Mouse (Mus musculus): ENCODE data around the gene Rpain. TPM values are rescaled to one million over a fixed set of nuclear protein-coding genes. Genes with fewer than 3 reads are reported as not detected.

The Rpain gene
- total and polyA plus RNA-seq, 2 experiments from 2014 or later = 24.7 to 54.7 TPM

- H3K36me3 ChIP-seq (ENCODE audit: insufficient read depth) = peaks cover 60% of the 10 kb centered on the region
- no peak overlapping the region for H3K27ac ChIP-seq (ENCODE audit: low read depth, low read length)
- no peaks in the 10 kb centered on the region for H3K9me3 ChIP-seq (ENCODE audit: low read length)
- H3K9ac ChIP-seq = no peak overlapping the region
- no peak for TF ChIP-seq CTCF (IDR thresholded peaks at IDR 0.05; ENCODE audit: low read depth)
- DNase-seq (no peak), ATAC-seq (no peak)
- no peaks in the 10 kb centered on the region for H3K4me1 ChIP-seq (ENCODE audit: insufficient read depth)
- no peak overlapping the region for H3K4me3 ChIP-seq (ENCODE audit: low read depth, low read length)
- no peak overlapping the region for H3K4me2 ChIP-seq (ENCODE audit: low read depth)
- WGBS = 76% methylated on average over 2 of the region's 2 CpGs
- H3K27me3 ChIP-seq (ENCODE audit: insufficient read depth, low read length) = no peaks in the 10 kb centered on the region
Measured at GRCm38 (mm10) chr11:70975193-70975592, 5.2 kb downstream of the Rpain start.

- WGBS = 90% methylated on average over 6 of the region's 6 CpGs
- no peak for DNase-seq
- peaks cover 62% of the 10 kb centered on the region for H3K36me3 ChIP-seq (ENCODE audit: insufficient read depth)
Measured at GRCm38 (mm10) chr11:70977293-70977692, 7.3 kb downstream of the Rpain start.

GRCm38 (mm10) chr11:70980232-70980631 lies 10.2 kb downstream of the Rpain start:
- H3K4me1 ChIP-seq (ENCODE audit: insufficient read depth) = peaks cover 5% of the 10 kb centered on the region; the same call in 1 of the 2 replicates

More at GRCm38 (mm10) chr11:70977293-70977692, 7.3 kb downstream of the Rpain start:
- H3K9ac ChIP-seq = no peak overlapping the region
- peaks cover 5% of the 10 kb centered on the region; the same call in 1 of the 2 replicates for H3K4me1 ChIP-seq (ENCODE audit: insufficient read depth)
- H3K27me3 ChIP-seq (ENCODE audit: insufficient read depth, low read length) = no peaks in the 10 kb centered on the region
- H3K4me2 ChIP-seq (ENCODE audit: low read depth) = no peak overlapping the region
- H3K4me3 ChIP-seq (ENCODE audit: low read depth, low read length) = no peak overlapping the region
- no peak overlapping the region for H3K27ac ChIP-seq (ENCODE audit: low read depth, low read length)
- H3K9me3 ChIP-seq (ENCODE audit: low read length) = no peaks in the 10 kb centered on the region
- ATAC-seq = no peak
- no peak for TF ChIP-seq CTCF (IDR thresholded peaks at IDR 0.05; ENCODE audit: low read depth)

GRCm38 (mm10) chr11:70980751-70981510 lies 10.9 kb downstream of the Rpain start:
- 92% methylated on average over 14 of the region's 14 CpGs for WGBS
- Histone ChIP-seq H3K27me3 (ENCODE audit: insufficient read depth, low read length) (no peaks in the 10 kb centered on the region), H3K4me1 (ENCODE audit: insufficient read depth) (peaks cover 5% of the 10 kb centered on the region; the same call in 1 of the 2 replicates), H3K9me3 (ENCODE audit: low read length) (no peaks in the 10 kb centered on the region), H3K4me3 (ENCODE audit: low read depth, low read length) (no peak overlapping the region), H3K27ac (ENCODE audit: low read depth, low read length) (no peak overlapping the region), H3K9ac (no peak overlapping the region), H3K36me3 (ENCODE audit: insufficient read depth) (peaks cover 55% of the 10 kb centered on the region), H3K4me2 (ENCODE audit: low read depth) (no peak overlapping the region)
- no peak for TF ChIP-seq CTCF (IDR thresholded peaks at IDR 0.05; ENCODE audit: low read depth)
- DNase-seq (no peak), ATAC-seq (no peak)

More at GRCm38 (mm10) chr11:70980232-70980631, 10.2 kb downstream of the Rpain start:
- no peaks in the 10 kb centered on the region for H3K9me3 ChIP-seq (ENCODE audit: low read length)
- DNase-seq = no peak
- H3K27me3 ChIP-seq (ENCODE audit: insufficient read depth, low read length) = no peaks in the 10 kb centered on the region
- no peak overlapping the region for H3K9ac ChIP-seq
- H3K4me3 ChIP-seq (ENCODE audit: low read depth, low read length) = no peak overlapping the region
- no peak for ATAC-seq
- TF ChIP-seq CTCF (IDR thresholded peaks at IDR 0.05; ENCODE audit: low read depth) = no peak
- no peak overlapping the region for H3K4me2 ChIP-seq (ENCODE audit: low read depth)
- WGBS = 84% methylated on average over 6 of the region's 6 CpGs
- H3K27ac ChIP-seq (ENCODE audit: low read depth, low read length) = no peak overlapping the region
- H3K36me3 ChIP-seq (ENCODE audit: insufficient read depth) = peaks cover 55% of the 10 kb centered on the region

- Histone ChIP-seq H3K36me3 (ENCODE audit: insufficient read depth) (peaks cover 56% of the 10 kb centered on the region), H3K27ac (ENCODE audit: low read depth, low read length) (no peak overlapping the region), H3K4me1 (ENCODE audit: insufficient read depth) (peaks cover 5% of the 10 kb centered on the region; the same call in 1 of the 2 replicates), H3K4me3 (ENCODE audit: low read depth, low read length) (peak overlapping the region; percentile 89), H3K4me2 (ENCODE audit: low read depth) (peak overlapping the region; percentile 65), H3K27me3 (ENCODE audit: insufficient read depth, low read length) (no peaks in the 10 kb centered on the region), H3K9me3 (ENCODE audit: low read length) (no peaks in the 10 kb centered on the region), H3K9ac (peak overlapping the region; percentile 91)
- 11% methylated on average over 12 of the region's 12 CpGs for WGBS
- TF ChIP-seq CTCF (IDR thresholded peaks at IDR 0.05; ENCODE audit: low read depth) = no peak
- ATAC-seq (no peak), DNase-seq (no peak)
Measured at GRCm38 (mm10) chr11:70982030-70982429, 12.0 kb downstream of the Rpain start.

GRCm38 (mm10) chr11:70982557-70983228 lies 12.7 kb downstream of the Rpain start, which contains the start of gene C1qbp:
Gene C1qbp (minus strand): TSS chr11:70983026.
- Histone ChIP-seq H3K27ac (ENCODE audit: low read depth, low read length) (peak within 1 kb of the TSS; percentile 47; the same call in 1 of the 2 replicates), H3K27me3 (ENCODE audit: insufficient read depth, low read length) (no peaks in the 10 kb centered on the region), H3K4me2 (ENCODE audit: low read depth) (peak within 1 kb of the TSS; percentile 65), H3K36me3 (ENCODE audit: insufficient read depth) (peaks cover 56% of the 10 kb centered on the region), H3K4me1 (ENCODE audit: insufficient read depth) (peaks cover 5% of the 10 kb centered on the region; the same call in 1 of the 2 replicates), H3K9me3 (ENCODE audit: low read length) (no peaks in the 10 kb centered on the region), H3K9ac (peak within 1 kb of the TSS; percentile 91), H3K4me3 (ENCODE audit: low read depth, low read length) (peak within 1 kb of the TSS; percentile 89)
- TF ChIP-seq CTCF (IDR thresholded peaks at IDR 0.05; ENCODE audit: low read depth) = peak; percentile 98
- 2% methylated on average over 47 of the region's 64 CpGs for WGBS
- DNase-seq (peak; percentile 90), ATAC-seq (peak; percentile 99)

GRCm38 (mm10) chr11:71001167-71001566 lies 31.2 kb downstream of the Rpain start:
- Histone ChIP-seq H3K4me3 (ENCODE audit: low read depth, low read length) (no peak overlapping the region), H3K36me3 (ENCODE audit: insufficient read depth) (peaks cover 37% of the 10 kb centered on the region), H3K4me2 (ENCODE audit: low read depth) (no peak overlapping the region), H3K9ac (no peak overlapping the region), H3K4me1 (ENCODE audit: insufficient read depth) (peaks cover 14% of the 10 kb centered on the region), H3K9me3 (ENCODE audit: low read length) (no peaks in the 10 kb centered on the region), H3K27ac (ENCODE audit: low read depth, low read length) (no peak overlapping the region), H3K27me3 (ENCODE audit: insufficient read depth, low read length) (no peaks in the 10 kb centered on the region)
- DNase-seq (no peak), ATAC-seq (no peak)
- TF ChIP-seq CTCF (IDR thresholded peaks at IDR 0.05; ENCODE audit: low read depth) = no peak
- WGBS = 68% methylated on average over 4 of the region's 4 CpGs

Measured in forebrain, postnatal 0 days (tissue).